Mouse (Mus musculus) kidney, adult 2 months (tissue): Measurements from ENCODE around the gene Adam17. TPM values are rescaled to one million over a fixed set of nuclear protein-coding genes. Genes with fewer than 3 reads are reported as not detected.
A peak's percentile ranks its signal among the peaks of the same experiment; 100 is the strongest.

ENCODE experiments used
- DNase-seq: peaks from one replicate; pipeline ENCODE4 v3.0.0; 2021
- H3K27ac ChIP-seq: fragments of 200-500 bp; 2 replicates; pipeline ENCODE4 v1.5.1; 2012; ENCODE audit warnings: low read depth, low read length, control low read depth, inconsistent platforms; ENCODE audit not compliant: insufficient read depth
- H3K27me3 ChIP-seq: fragments of 200-500 bp; replicated peaks from 2 replicates; pipeline ENCODE4 v1.6.1; 2012; ENCODE audit warnings: mild to moderate bottlenecking, moderate library complexity, low read length, inconsistent platforms; ENCODE audit not compliant: control insufficient read depth, insufficient read depth
- H3K36me3 ChIP-seq: fragments of 200-500 bp; 2 replicates; pipeline ENCODE4 v1.6.1; 2012; ENCODE audit warnings: mild to moderate bottlenecking, moderate library complexity, low read length, inconsistent platforms; ENCODE audit not compliant: control insufficient read depth, insufficient read depth
- H3K4me1 ChIP-seq: fragments of 200-500 bp; 2 replicates; pipeline ENCODE4 v1.6.1; 2011; ENCODE audit warnings: low read length; ENCODE audit not compliant: control insufficient read depth, insufficient read depth
- H3K4me3 ChIP-seq: fragments of 200-500 bp; 2 replicates; pipeline ENCODE4 v1.5.1; 2011; ENCODE audit warnings: mild to moderate bottlenecking, low read depth, low read length, control low read depth; ENCODE audit not compliant: insufficient read depth
- CTCF ChIP-seq: fragments of 200-500 bp; conservative IDR thresholded peaks from 2 replicates; pipeline ENCODE4 v1.5.1; 2011; ENCODE audit warnings: low read depth, mild to moderate bottlenecking, control low read depth, low read length, moderate library complexity, mixed read lengths; ENCODE audit not compliant: insufficient read depth, insufficient read length
- POLR2A ChIP-seq: fragments of 200-500 bp; IDR thresholded peaks from one replicate; pipeline ENCODE4 v1.6.1; 2011; ENCODE audit warnings: low read depth, low read length, control low read depth
- WGBS: fragments of 180-500 bp; shearing (Covaris S2); methylation state at CpG from one replicate; pipeline ENCODE4 v1.1.7; 2018; 5-methylcytosine and 5-hydroxymethylcytosine counted together
- polyA plus RNA-seq: library from polyadenylated mRNA; depleted of rRNA; stranded (reverse); fragments of >200 nt; gene quantifications from 2 replicates; pipeline ENCODE4 v1.2.3, GENCODE M21; 2012

The Adam17 gene
- polyA plus RNA-seq, 1 experiment = 19.1 TPM

- TF ChIP-seq CTCF (no peak), POLR2A (no peak)
- H3K4me1 ChIP-seq = peaks cover 6% of the 10 kb centered on the region
- DNase-seq = no peak
- no peak overlapping the region for H3K4me3 ChIP-seq
- WGBS = 83% methylated on average over 3 of the region's 3 CpGs
- no peak overlapping the region for H3K27ac ChIP-seq
- 0 out of 2 replicates have a peak, but pooled peaks cover 2% of the 10 kb centered on the region for H3K36me3 ChIP-seq
- no peaks in the 10 kb centered on the region for H3K27me3 ChIP-seq
These were observed 84.6 kb downstream of the Adam17 start for GRCm38 (mm10) chr12:21288716-21289395.

GRCm38 (mm10) chr12:21286712-21287650 lies 86.5 kb downstream of the Adam17 start:
- Histone ChIP-seq H3K4me1 (peaks cover 6% of the 10 kb centered on the region), H3K4me3 (peak overlapping the region; percentile 98), H3K36me3 (no peaks in the 10 kb centered on the region), H3K27ac (peak overlapping the region; percentile 70), H3K27me3 (no peaks in the 10 kb centered on the region)
- TF ChIP-seq CTCF (no peak), POLR2A (no peak)
- no peak for DNase-seq
- 23% methylated on average over 18 of the region's 18 CpGs for WGBS

DNA sequence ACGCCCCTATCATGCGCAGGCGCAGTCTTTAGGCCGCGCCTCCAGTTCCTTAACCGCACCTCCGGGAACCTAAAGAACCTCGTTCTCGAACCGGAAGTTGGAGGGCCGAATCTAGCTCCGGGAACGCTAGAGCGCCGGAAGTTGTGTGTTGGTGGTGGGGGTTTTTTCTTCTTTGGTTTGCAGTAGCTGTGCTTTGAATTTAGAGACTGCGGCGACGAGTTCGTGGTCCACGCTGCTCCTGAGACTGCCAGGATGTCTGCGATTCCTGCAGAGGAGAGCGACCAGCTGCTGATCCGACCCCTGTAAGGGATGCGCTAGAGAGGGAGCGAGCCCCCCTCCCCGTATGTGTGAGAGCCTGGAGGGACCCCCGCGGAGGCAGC lies 87.2 kb downstream of the Adam17 start, which contains the start of gene Itgb1bp1:
TSS of gene Itgb1bp1 (minus strand) at position 42 of the 380 bp plus-strand sequence.
- WGBS = under 1% methylated on average over 28 of the region's 28 CpGs
- TF ChIP-seq POLR2A (no peak), CTCF (no peak)
- Histone ChIP-seq H3K36me3 (no peaks in the 10 kb centered on the region), H3K27me3 (no peaks in the 10 kb centered on the region), H3K4me1 (peaks cover 6% of the 10 kb centered on the region), H3K4me3 (peak within 1 kb of the TSS; percentile 98), H3K27ac (peak within 1 kb of the TSS; percentile 85)
- peak; percentile 99 for DNase-seq

- Histone ChIP-seq H3K4me1 (peaks cover 6% of the 10 kb centered on the region), H3K4me3 (peak overlapping the region; percentile 98), H3K27me3 (no peaks in the 10 kb centered on the region), H3K27ac (peak overlapping the region; percentile 85), H3K36me3 (no peaks in the 10 kb centered on the region)
- no peak for DNase-seq
- under 1% methylated on average over 47 of the region's 47 CpGs for WGBS
- TF ChIP-seq POLR2A = no peak
These were observed 87.8 kb downstream of the Adam17 start for GRCm38 (mm10) chr12:21285508-21286242.

DNA sequence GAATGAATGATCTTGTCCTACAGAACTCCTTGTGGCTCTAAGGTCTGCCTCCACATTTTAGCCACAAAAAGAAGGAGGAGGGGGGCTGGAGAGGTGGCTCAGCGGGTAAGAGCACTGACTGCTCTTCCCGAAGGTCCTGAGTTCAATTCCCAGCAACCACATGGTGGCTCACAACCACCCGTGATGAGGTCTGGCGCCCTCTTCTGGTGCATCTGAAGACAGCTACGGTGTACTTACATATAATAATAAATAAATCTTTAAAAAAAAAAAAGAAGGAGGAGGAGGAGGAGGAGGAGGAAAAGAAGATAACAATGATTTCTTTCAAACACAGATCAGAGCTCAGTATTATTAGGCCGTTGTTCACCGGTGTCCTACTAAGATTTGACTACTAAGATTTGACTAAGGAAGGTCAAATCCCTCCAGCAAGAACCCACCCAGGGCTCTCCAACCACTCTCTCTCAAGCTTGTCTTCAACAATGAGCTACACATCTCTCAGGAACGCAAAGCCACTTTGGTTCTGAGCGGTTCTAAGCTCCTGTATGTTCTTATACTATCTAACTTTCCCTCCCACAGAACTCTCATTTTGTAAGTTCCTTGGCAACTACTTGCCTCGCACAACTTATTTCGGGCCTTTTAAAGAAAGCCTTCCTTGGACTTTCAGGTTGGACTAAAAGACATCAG lies 88.5 kb downstream of the Adam17 start, which contains the start of gene Cpsf3:
TSS of gene Cpsf3 (plus strand) at position 631 of the 681 bp plus-strand sequence.
- peak within 1 kb of the TSS; percentile 85 for H3K27ac ChIP-seq
- H3K36me3 ChIP-seq = no peaks in the 10 kb centered on the region
- peaks cover 6% of the 10 kb centered on the region for H3K4me1 ChIP-seq
- peak within 1 kb of the TSS; percentile 98 for H3K4me3 ChIP-seq
- no peak for DNase-seq
- no peaks in the 10 kb centered on the region for H3K27me3 ChIP-seq
- WGBS = 57% methylated on average over 11 of the region's 11 CpGs
- no peak for TF ChIP-seq POLR2A
- no peak for TF ChIP-seq CTCF

GRCm38 (mm10) chr12:21277352-21277864 lies 96.0 kb downstream of the Adam17 start:
- no peak overlapping the region for H3K27ac ChIP-seq
- 80% methylated on average over 1 of the region's 1 CpGs for WGBS
- no peak for DNase-seq

More at GRCm38 (mm10) chr12:21277352-21277864, 96.0 kb downstream of the Adam17 start:
- Histone ChIP-seq H3K36me3 (peaks cover 3% of the 10 kb centered on the region; the same call in 1 of the 2 replicates), H3K4me3 (no peak overlapping the region), H3K4me1 (no peaks in the 10 kb centered on the region), H3K27me3 (no peaks in the 10 kb centered on the region)
- TF ChIP-seq POLR2A (no peak), CTCF (no peak)
